Mouse (Mus musculus) G1E (cell line): ENCODE data around the gene Rps12.

Experiments
- CTCF ChIP-seq: IDR thresholded peaks from 2 replicates; pipeline ENCODE4 v1.5.1; 2012; ENCODE audit warnings: low read depth, low read length, inconsistent platforms, mixed read lengths
- GATA1 ChIP-seq: IDR thresholded peaks from 2 replicates; pipeline ENCODE4 v1.6.1; 2012; ENCODE audit warnings: borderline replicate concordance, low read length, inconsistent platforms, mixed read lengths
- POLR2AphosphoS5 ChIP-seq: IDR thresholded peaks from 2 replicates; pipeline ENCODE4 v1.6.1; 2012; ENCODE audit warnings: low read depth, low read length, inconsistent platforms; ENCODE audit not compliant: insufficient replicate concordance

DNA sequence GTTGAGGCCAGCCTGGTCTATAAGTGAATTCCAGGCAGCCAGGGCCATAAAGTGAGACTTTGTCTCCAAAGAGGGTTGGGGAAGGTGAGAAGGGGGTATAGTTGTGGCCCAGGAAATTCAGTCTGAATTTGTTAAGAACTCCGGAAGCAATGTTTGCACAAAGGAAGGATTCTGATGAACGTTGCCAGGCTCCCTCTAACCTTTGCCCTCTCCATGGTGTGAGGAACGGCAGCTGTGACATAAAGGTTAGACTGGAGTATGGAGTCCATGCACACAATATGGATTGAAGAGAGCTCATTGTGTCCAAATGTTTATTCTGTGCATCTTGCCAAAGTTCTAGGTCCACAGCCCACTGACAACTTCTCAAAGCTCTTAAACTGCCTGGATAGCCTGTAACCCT, 12.9 kb upstream of the Rps12 start:
- no peak for TF ChIP-seq CTCF
- TF ChIP-seq POLR2AphosphoS5, result no peak
- TF ChIP-seq GATA1, result no peak
